Mouse (Mus musculus): ENCODE data around the gene Rnf19b.
A peak's percentile ranks its signal among the peaks of the same experiment; 100 is the strongest.

The Rnf19b gene

DNA sequence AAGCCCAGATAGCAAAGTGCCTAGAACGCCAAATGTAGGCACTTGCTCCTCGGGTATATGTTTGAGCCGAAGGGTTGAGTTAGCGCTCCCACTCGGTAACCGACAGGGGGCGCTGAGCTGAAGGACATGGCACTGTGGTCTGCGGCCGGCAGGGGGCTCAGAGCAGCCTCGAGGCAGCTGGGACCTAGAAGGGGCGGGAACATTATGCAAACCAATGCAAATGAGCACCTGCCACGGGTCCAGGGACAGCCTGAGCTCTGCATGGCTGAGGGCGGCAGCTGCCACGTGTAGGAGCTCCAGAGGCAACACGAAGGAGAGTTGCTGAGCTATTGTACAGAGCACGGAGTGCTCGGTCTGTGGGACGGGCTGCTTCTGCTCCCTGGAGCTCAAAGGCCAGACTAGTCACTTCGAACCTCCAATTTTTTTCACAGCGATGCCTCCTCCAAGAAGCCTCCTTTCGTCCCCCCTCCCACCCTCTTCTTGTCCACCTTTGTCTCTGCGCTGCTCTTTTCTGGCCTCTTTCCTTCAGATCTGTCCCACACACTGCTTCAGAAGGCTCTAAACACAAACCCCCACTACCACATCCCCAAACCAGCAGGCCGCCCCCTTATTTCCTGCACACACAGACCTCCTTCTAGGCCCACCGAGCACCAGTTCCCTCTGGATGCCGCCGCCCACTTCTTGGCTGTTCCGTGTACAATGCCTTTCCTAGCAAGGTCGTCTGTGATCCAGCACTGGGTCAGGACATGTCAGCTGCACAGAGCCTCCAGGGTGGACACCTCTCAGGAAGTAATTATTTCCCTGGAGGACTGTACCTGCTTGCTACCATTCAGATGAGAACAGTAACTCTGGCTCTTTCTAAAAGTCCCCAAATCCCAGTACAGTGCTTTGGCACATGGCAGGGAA is 55.3 kb downstream of the Rnf19b start:
- DNase-seq (ENCODE audit: extremely low spot score, low read depth, low spot score): peak; percentile 58

DNA sequence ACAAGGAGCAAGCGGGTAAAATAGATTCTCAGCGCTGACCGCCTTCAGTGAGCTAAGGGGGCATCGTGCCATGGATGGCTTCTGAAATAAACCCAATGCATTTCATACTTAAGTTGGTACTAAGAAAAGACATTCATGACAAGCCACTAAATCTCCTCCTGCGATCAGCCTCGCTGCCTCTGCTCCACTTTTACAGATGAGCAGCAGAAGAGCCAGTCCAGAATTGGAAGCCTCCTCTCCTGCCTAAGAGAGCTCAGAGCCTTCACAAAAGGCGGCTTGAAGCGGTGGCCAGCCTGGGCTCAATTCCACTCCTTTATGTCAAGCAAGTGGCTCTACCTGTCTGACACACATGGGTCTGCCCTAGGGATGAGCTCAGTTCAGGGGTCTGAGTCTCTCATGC is 58.6 kb downstream of the Rnf19b start:
- DNase-seq (ENCODE audit: extremely low spot score, low read depth, low spot score): no peak

DNA sequence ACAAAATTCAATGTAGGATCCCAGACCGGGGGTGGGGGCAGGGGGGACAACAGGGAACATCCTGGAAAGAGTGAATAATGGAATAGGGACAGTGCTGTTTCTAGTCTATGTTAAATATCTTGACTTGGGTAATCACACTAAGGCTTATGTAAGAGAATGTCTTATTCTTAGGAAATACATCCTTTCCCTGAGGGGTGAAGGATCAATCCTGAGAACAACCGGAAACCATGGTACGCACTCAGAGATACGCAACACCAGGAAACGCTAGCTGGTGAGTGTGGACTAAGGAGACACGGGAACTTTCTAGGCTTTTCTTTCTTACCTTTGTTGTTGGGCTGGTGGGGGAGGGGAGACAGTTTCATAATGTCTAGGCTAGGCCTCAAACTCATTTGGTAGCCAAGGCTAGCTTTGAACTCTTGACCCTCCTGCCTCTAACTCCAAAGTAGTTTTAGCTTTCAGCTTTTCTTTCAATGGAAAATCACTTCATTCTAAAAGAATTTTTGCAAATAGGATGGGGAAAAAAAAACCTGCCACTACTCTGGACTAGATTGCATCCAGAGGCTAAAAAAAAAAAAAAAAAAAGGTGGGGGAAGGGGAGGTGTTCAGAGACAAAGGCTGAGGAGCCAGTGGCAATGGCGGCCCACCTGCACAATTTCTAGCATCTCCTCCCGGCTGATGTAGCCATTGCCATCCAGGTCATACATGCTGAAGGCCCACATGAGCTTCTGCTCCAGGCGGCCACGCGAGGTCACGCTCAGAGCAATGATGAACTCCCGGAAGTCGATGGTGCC is 59.8 kb downstream of the Rnf19b start:
- DNase-seq (ENCODE audit: extremely low spot score, low read depth, low spot score): no peak

DNA sequence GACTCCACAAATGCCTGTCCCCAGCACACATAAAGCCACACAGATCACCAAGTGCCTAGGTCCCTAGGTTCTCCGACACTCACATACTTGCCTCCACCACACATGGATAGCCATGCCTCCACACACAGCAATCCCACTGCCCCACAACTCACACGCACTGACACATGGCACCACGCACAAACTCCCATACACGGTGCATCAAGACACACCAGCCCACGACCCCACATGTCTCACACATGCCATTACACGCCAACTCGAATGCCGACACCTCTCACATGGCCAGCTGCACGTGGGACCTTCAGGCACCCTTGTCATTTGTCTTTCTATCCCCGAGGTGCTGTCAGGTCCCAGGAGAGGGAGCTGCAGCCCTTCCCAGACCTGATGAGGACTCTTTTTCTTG is 61.6 kb downstream of the Rnf19b start:
- DNase-seq (ENCODE audit: extremely low spot score, low read depth, low spot score): no peak

DNA sequence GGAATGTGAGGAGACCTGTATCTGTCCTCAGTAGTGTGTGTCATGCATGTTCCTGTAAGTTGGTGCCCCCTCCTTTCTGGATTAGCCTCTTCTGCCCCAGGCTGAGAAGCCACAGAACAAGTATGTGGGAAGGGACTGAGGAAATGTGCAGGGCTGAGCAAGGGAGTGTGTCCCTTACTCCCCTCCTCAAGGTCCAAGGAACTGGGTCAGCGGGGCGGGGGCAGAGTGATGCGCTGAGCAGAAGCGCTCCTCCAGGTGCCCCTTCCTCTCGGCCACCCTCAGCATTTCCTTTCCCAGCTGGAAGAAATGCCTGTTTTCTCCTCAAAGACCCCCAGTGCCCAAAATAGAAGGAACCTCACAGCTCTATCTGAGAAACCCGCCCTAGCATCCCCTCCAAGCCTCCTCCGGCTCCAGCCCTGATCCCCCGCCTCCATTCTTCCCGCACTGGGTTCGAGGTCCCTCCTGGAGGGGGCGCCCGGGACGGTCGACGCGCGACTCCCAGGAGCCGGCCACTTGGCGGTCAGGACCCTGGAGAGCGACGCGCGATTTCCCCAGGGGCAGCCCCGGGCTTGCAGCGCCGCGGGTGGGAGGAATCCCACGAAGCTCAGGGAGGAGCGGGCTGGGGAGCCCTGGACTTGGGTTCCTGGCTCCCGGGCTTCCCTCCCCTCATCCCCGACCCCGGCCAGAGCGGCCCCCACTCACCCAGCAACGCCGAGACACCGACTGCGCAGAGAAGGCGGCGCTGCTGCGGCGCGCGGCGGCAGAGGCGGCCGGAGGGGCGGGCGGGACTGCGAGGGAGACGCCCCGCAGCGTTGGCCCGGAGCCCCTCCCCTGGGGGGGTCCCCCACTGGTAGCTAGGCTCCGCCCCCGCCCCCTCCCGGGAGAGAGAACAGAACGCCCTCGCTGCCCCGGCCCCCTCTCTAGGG is 62.7 kb downstream of the Rnf19b start:
- no peak for DNase-seq (ENCODE audit: extremely low spot score, low read depth, low spot score)

DNA sequence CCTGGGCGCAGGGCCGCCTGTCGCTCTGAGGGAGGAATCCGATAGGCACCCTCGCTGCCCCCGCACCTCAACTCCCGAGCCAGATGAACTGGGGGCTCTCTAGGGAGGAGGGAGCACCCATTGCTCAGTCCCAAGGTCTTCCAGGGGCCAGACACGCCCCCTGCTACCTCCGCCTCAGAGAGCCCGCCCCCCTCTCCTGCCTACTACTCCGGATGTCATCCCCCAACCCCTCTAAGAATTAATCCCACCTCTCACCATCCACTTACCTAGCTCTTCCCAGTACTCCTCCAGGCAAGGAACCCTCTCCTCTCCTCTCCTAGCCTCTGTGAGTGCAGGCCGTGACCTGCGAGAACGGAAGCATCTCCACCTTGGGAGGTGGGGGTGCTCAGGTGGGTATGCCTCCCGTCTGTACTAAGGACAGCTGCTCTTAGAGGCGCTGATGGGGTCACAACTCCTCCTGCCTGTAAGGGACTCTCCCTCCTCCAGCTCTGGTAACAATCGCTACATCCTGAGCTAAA is 63.6 kb downstream of the Rnf19b start, which contains the start of gene Hpca:
TSS of gene Hpca (minus strand) at position 468 of the 518 bp plus-strand sequence.
- no peak for DNase-seq (ENCODE audit: extremely low spot score, low read depth, low spot score)

DNA sequence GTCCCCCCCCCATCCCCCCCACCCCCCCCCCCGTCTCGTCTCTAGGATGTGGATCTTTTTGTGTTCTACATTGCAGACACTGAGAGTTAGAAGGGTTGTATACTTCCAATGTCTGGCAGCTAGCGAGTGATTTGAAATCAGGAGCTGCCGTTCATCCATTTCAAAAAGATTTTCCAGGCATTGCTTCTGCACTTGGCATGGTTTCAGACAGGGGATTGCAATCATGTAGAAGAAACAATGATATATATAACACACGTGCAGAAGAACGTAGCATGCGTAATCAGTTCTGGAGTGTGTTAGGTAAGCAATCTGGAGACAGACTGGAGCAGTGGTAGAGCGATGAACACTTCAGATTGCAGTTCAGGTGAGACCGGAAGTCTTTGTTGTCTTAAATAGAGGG is 64.0 kb downstream of the Rnf19b start:
- DNase-seq (ENCODE audit: extremely low spot score, low read depth, low spot score): no peak

DNA sequence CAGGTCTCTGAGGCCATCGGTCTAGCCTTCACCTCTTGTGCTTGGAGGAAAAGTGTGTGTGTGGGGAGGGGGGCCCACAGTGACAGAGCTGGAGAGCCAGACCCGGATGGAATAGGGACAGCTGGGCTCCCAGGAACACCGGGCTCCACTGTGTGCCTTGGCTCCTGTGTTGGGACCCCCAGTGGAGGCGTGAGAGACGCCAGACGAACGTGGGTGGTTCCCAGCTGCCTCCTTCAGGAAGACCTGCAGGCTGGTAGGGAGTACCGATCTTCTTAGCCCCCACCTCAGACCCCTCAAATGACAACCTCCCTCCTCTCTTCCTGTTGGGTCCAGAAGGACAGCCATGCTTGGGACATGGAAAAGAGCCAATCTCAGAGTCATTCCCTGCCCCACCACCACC is 64.6 kb downstream of the Rnf19b start:
- no peak for DNase-seq (ENCODE audit: extremely low spot score, low read depth, low spot score)

DNA sequence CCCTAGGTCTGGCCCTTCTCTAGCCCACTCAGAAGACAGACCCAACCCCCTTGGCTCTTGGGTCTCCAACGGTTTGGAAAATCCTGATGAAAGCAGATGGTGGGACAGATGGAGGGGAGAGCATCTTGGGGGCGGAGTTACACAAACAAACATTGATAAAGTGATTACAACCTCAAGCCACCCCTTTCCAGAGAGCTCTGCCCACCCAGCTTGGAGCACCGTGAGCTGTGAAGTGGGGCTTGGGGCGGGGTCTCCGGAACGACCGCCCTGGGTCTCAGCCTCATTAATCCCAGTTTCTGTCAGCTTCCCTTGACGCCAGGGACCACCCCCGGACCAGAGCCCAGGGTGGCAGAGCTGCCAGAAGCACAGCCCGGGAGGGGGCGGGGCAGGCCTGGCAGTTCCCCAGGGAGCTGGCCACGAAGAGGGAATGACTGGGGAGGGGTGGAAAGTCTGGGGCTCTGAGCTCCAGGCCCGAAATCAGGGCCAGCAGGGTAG is 66.6 kb downstream of the Rnf19b start:
- DNase-seq (ENCODE audit: extremely low spot score, low read depth, low spot score): no peak

DNA sequence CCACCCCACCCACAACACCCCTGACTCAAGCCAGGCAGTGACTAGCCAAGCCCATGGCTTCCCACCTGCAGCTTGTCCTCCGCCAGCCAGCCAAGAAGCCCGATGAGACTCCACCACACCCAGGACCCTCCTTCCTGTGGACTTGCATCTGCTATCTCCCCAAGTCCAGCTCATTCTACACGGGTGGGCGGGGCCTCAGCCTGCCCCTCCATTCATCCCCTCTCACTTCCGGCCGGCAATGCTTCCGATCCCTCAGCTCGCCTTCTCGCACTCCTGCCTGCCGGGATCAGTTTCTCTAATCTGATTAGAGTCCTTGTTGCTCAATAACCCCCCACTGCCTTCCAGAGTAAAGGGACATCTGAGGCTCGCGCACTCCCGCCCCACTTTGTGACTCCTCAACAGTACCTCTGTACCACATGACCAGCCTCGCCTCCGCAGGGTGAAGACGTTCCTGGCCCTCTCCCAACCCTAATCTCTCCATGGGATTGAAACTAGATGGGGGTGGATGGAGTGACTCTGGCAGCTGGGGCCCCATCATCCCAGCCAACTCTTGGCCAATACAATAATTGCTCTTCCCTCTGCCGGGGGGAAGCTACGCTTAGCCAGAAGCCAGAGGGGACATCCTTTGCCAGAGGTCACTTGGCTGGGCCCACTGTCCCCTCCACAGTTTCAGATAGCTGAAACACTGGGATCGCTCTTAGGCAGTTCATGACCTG is 67.8 kb downstream of the Rnf19b start:
- no peak for DNase-seq (ENCODE audit: extremely low spot score, low read depth, low spot score)

DNA sequence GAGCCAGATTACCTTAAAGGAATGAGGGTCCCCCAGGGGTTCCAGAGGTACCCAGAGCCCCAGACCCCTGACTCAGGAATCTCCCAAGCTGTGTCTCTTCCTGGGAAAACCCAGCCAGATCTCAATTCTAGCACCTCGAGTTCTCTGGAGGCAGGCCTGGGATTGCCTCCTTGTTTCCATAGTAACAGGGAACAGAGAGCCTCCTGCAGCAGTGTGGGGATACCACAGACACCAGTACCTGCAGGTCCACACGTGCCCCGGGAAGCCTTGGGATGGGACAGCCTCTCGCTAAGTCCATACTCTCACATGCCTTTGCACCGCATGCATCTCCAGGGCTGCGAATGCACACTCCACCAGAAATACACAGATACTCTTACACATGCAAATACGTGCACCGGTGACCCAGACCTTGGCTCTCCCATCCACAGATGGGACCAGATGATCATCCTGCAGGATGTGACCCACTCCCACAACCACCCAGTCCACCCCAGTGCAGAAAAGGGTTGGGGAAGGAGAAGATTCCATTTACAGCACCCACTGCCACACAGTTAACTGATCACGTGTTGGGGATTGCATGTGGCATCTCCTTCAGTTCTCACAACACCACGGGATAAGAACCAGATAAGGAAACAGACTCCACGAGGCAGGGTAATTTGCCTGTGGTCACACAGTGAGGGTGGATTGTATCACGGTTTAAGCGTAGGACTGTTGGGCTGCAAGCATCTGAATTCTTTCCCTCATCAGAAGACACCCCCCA is 70.7 kb downstream of the Rnf19b start:
- no peak for DNase-seq (ENCODE audit: extremely low spot score, low read depth, low spot score)

DNA sequence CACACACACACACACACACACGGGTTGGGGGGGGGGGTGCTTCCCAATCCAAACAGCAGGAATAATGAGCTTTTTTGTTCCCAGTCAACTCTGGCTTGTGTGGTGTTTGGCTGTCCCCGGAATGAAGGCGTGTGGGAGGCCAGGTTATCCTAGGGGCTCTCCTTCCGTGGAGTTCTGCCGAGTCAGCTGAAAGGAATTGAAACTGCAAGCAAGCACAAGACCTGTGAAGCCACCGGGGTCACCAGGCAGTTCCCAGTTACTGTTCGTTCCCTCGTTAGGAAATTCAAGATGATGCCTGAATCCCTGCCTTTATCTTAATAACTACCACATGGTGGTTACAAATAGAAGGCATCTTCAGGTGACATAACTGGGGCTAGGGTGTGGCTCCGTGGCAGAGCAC is 71.3 kb downstream of the Rnf19b start:
- DNase-seq (ENCODE audit: extremely low spot score, low read depth, low spot score): no peak

DNA sequence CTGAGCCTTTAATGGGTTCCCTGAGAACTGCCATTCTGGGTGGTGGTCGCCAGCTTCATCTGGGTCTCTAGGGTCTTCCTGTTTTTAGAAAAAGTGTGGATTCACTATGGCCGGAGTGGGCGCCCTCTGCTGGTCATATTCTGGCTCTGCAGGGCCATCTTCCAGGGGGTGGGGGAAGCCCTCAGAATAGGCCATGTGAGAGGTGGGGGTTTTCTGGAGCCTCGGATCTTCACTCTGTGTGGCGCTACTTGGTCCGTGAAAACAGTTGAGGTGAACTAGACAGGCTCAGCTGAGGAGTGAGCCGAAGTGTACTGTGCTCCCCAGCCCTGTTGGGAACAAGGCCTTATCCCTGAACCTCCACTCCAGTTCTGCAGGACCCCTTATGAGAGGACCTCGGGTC is 72.1 kb downstream of the Rnf19b start:
- no peak for DNase-seq (ENCODE audit: extremely low spot score, low read depth, low spot score)

DNA sequence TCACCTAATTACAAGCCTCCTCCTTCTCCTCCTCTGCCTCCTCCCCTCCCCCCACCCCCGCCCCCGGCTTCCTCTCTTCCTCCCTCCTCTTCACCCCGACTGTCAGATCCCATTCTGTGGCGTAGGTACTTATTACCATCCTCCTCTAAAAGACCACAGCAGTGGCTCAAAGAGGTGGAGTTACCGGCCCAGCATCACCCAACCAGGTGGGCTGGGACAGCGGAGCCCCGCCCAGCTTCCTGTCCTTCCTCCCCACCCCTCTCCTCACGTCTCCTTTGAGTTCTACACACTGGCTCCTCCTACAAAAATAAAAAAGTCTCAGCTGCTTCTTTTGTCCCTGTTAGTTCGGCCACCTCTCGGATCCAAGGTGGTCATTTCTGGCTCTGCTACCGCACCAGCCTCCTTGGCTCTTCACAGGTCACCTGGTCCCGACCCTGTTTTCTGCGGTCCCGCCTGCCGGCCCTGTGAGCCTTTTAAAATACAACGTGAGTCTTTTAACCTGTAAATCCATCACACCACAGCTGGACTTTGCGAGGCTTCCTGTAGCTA is 72.8 kb downstream of the Rnf19b start:
- no peak for DNase-seq (ENCODE audit: extremely low spot score, low read depth, low spot score)

DNA sequence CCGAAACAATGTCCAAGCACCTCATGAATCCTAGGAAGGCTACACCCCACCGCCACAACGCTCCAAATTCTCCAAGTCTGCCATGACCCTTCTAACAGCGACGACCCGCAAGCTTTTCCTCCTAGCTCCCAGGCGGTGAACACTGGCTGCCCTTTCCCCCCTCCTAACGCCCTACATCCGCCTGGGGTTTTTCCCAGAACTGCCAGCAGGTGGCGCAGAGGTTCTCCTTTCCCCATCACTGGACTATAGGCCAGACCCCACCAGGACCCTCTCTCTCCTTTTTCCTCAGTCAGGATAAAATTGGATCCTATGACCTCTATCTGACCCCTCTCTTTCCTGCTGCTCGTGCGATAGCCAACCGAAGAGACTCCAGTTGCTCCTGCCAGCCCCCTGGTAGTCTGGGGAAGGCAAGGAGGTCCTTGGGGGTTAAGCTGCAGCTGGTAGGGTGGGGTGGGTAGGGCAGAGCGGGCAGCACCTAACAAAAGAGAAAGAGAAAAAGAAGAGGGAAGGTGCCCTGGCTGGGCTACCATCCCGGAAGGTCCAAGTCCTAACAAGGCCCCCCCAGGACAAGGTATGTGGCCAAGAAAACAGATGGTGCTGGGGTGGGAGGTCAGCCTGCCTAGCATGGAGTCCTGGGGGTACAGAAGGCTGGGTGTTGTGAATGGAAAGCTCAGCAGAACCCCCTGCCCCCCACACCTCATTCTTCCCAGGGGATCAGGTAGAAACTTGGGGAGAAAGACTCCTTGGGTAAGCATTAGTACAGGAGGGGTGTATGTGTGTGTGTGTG is 76.9 kb downstream of the Rnf19b start:
- peak; percentile 89 for DNase-seq (ENCODE audit: extremely low spot score, low read depth, low spot score)

All from hindlimb bud, embryonic 11.5 days (tissue).